Mouse (Mus musculus): ENCODE data around the gene Gm3435.
A peak's percentile ranks its signal among the peaks of the same experiment; 100 is the strongest.
"Not testable (repeated sequence)": the region's sequence is repeated elsewhere in the genome, so short reads cannot be mapped to it uniquely, and the experiment has no call there.

Gene Gm3435

GRCm38 (mm10) chr17:15031414-15031813 lies 21.4 kb downstream of the Gm3435 start:
- DNase-seq (ENCODE audit: extremely low read depth, insufficient read length, low spot score) = not testable (repeated sequence)

GRCm38 (mm10) chr17:15040455-15040854 lies 30.5 kb downstream of the Gm3435 start:
- not testable (repeated sequence) for DNase-seq (ENCODE audit: extremely low read depth, insufficient read length, low spot score)

DNA sequence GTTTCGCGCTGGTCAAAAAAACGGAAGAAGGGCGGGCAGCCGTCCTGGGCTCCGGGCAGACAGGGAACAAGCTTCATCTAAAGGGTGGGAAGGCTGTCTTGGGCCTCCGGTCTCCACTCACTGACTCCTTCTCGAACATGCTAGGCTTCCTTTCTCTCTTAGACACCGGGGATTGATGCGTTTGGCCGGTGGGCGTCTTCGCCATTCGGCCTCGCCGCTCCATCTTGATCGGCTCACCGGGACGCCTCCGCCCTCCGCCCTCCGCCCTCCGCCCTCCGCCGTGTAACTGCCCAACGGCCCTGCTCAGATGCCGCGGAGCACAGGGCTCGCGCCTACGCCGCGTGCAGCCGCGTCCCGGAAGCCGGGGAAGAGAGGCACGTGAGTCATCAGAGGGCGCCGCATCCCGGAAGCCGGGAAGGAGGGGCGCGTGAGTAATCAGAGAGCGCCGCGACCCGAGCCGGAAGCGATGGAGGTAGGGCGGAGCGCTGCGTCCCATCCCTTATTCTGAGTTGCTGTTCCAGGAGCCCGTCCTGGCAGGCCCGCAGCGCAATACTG lies 31.3 kb downstream of the Gm3435 start, which contains the start of the genes Ermard, Tcte3 and Gm3448:
Gene Ermard, plus strand, starts transcription at position 34 of the 555 bp plus-strand sequence.
Gene Tcte3, minus strand, starts transcription at position 314 of the 555 bp plus-strand sequence.
Gene Gm3448, minus strand, starts transcription at position 363 of the 555 bp plus-strand sequence.
- DNase-seq (ENCODE audit: extremely low read depth, insufficient read length, low spot score) = not testable (repeated sequence)

DNA sequence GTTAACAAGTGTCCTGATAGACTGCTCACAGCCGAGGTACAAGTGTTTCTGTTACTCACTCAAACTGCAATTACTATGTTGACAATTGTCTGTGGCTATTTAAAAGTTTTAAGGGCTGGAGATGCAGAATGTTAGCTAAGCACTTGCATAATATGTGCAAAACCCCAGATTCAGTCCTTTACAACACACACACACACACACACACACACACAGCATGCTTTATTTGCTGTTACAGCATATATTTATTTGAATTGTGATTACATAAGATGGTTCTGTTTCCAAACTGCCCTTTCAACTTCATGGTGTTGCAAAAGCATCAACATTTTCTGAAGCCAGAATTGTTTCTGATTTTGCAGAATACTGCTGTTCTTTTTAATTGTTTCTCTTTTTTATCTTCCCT lies 40.4 kb downstream of the Gm3435 start:
- not testable (repeated sequence) for DNase-seq (ENCODE audit: extremely low read depth, insufficient read length, low spot score)

DNA sequence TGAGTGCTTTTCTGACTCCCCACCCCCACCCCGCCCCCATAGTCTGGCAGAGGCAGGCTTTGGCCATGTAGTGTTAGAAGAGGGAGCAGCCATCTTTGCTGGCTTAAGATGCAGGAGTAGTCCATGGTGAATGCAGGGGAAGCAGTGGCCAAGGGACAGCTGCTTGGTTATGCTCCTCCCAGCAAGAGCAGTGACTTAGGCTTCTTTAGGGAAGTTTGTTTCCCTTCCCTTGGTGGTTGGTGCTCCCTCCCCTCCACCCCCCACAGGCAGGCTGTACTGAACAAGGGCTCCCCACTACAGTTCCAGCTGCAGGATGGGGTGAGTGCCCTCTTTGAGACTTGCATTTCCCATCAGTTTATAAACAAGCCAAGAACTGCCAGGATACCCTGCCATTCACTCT lies 42.8 kb downstream of the Gm3435 start:
- DNase-seq (ENCODE audit: extremely low read depth, insufficient read length, low spot score) = not testable (repeated sequence)

DNA sequence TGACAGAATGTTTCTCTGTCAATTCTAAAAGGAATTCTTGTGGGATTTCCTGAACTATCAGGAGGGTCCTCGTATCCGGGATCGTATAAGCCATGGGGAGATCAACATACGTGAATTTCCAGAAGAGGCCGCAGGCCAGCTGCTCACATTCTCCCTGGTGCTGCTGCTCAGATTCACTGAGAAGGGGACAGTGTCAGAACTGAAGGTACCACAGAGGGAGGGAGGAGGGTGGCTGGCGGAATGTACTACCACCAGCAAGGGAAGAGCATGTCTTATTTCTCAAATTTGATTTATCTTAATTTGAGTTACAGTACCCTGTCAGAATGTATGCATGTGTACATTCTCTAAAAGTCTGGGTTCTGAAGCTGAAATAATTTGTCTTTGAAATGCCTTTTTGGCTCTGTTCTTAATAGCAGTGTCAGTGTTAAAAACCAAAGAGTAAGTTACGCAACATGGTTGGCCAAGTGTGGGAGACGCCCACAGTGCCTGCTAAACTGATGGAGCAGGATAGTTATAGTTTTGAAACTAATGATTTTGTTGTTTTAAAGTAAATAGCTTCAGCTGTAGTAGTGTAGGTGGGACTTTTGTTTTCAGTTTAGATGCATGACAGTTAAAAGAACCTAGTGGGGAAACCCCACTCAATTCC lies 43.3 kb downstream of the Gm3435 start:
- DNase-seq (ENCODE audit: extremely low read depth, insufficient read length, low spot score) = not testable (repeated sequence)

- DNase-seq (ENCODE audit: extremely low read depth, insufficient read length, low spot score) = not testable (repeated sequence)
Measured at GRCm38 (mm10) chr17:15053829-15054200, 43.8 kb downstream of the Gm3435 start.

- DNase-seq (ENCODE audit: extremely low read depth, insufficient read length, low spot score) = no peak
Measured at GRCm38 (mm10) chr17:15055925-15056324, 45.9 kb downstream of the Gm3435 start.

GRCm38 (mm10) chr17:15058161-15058591 lies 48.2 kb downstream of the Gm3435 start:
- no peak for DNase-seq (ENCODE audit: extremely low read depth, insufficient read length, low spot score)

- DNase-seq (ENCODE audit: extremely low read depth, insufficient read length, low spot score) = no peak
Measured at GRCm38 (mm10) chr17:15059646-15060045, 49.7 kb downstream of the Gm3435 start.

- no peak for DNase-seq (ENCODE audit: extremely low read depth, insufficient read length, low spot score)
Measured at GRCm38 (mm10) chr17:15060356-15060755, 50.4 kb downstream of the Gm3435 start.

GRCm38 (mm10) chr17:15065391-15066024 lies 55.5 kb downstream of the Gm3435 start:
- DNase-seq (ENCODE audit: extremely low read depth, insufficient read length, low spot score) = peak; percentile 73

- DNase-seq (ENCODE audit: extremely low read depth, insufficient read length, low spot score) = no peak
Measured at GRCm38 (mm10) chr17:15066066-15066465, 56.1 kb downstream of the Gm3435 start.

DNA sequence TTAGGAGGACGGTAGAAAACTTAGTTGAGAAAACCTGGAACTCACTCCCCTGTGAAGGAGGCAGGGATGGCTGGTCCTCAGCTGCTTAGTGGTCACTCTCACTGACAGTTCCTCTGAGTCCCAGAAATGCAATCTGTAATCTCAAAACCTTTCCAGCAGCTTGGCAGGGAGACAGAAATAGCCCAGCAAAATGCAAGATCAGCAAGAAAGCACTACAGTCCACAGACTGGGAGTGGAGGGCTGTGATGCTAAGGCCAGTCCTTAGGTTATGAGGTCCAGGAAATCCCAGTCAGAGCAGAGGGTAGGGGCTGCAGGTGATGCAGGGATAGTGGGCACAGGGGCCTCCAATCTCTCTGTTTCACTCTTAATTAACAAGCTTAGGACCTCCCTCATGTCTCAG lies 56.9 kb downstream of the Gm3435 start:
- no peak for DNase-seq (ENCODE audit: extremely low read depth, insufficient read length, low spot score)

GRCm38 (mm10) chr17:15068040-15068792 lies 58.2 kb downstream of the Gm3435 start:
- DNase-seq (ENCODE audit: extremely low read depth, insufficient read length, low spot score) = peak; percentile 63

- DNase-seq (ENCODE audit: extremely low read depth, insufficient read length, low spot score) = no peak
Measured at GRCm38 (mm10) chr17:15069124-15069523, 59.1 kb downstream of the Gm3435 start.

All from 3134 (cell line).